Mouse (Mus musculus) lung, postnatal 0 days (tissue): Measurements from ENCODE around the gene 5330417H12Rik.

Experiments used
- CTCF ChIP-seq: IDR thresholded peaks from 2 replicates; pipeline ENCODE4 v1.5.1; 2016; ENCODE audit warnings: antibody characterized with exemption, mild to moderate bottlenecking
- EP300 ChIP-seq: IDR thresholded peaks from 2 replicates; pipeline ENCODE4 v1.6.1; 2016; ENCODE audit warnings: antibody characterized with exemption, mild to moderate bottlenecking, control low read depth

DNA sequence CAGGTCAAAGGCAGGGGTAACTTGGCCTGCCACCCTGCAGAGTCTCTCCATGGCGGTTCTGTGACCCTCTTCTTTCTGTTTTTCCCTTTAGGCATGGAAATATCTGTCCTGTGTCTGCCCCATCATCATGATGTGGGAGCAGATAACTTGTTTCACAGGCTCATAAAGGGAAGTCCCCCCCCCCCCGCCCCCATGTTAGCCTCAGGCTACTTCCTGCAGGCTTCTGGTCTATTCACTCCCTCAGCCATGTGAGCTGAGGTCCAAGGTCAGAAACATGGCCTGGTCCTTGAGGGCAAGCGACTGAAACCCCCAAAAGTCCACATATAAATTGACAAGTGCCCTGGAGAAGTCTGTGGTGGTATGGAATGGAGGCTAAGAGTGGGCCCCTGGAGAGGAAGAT, 4.8 kb downstream of the 5330417H12Rik start:
- TF ChIP-seq EP300 (no peak), CTCF (no peak)
